Mouse (Mus musculus) inflammation-experienced regulatory T-cells, adult 6 months (primary cell): ENCODE results near the gene Ccdc34. TPM values are rescaled to one million over a fixed set of nuclear protein-coding genes. Genes with fewer than 3 reads are reported as not detected.

Source experiments
- ATAC-seq: one replicate; pipeline ENCODE4 v1.8.0; 2017
- polyA plus RNA-seq, 3 experiments: library from polyadenylated mRNA; unstranded; fragments of 100-300 nt; shearing (Covaris generic); gene quantifications; one replicate each; pipeline ENCODE4 v1.2.1; 2017

Gene Ccdc34
- polyA plus RNA-seq, result 10 to 100 TPM in 1 of 3 experiments, 1 to 10 TPM in 2; 6.5 to 17.0 (median 8.0) TPM

DNA sequence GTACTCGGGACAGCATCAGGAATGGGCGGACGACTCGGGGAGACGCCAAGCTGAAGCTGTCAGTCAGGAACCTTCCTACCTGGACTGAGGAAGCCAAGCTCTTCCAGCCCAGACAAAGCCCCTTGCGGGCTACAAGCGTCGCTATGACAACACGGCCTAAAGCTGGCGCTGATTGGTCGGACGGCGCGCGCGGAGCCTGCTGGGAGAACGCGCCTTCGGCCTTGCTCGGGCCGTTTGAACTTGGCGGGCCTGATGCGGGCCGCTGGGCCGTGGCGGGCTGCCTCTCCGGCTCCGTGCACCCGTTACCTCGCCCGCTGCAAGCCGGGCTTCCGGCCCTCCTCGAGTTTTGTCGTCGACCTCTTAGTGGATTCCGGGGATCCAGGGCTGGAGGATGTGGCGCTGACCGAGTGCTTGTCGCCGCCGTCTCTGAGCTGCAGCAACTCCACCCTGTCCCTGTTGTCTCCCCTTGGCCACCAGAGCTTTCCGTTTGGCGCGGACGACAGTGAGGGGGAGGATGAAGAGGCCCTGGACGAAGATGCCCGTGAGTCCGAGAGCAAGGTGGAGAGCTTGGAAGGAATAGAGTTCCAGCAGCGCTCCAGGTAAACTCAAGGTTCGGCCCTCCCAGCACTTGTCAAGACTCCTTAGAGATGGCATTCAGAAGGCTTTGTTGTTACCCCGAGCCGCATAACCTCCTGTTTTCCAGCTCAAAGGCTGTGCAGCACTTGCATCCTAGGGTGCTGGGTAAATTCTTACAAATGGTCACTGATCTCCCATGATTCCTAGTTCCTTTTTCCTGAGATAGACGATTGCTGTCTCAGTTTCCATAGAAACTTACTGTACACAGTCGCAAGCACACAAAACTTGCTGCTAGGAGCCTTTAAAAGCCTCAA is at the start of gene Ccdc34:
Gene Ccdc34 (plus strand): TSS at position 202 of the 890 bp plus-strand sequence.
- ATAC-seq, result peak; percentile 97

DNA sequence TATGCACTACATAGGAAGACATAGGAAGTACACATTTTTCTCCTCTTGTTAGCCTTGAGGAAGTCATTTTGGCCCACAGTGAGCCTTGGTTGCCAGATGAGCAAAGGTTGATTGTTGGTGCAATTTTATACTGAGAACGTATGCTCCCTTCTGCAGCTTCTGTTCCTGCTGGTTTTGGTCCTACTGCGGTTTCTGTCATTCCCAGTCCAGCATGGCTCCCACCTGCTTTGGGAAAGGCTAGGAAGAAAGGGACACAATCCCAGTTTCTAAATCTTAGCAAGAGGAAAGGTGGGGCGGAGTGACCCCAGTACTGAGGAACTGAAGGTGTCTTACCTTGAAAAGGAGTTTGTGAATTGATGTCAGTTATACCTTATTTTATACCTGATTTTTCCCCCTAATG is 48.2 kb upstream of the Ccdc34 start:
- no peak for ATAC-seq

DNA sequence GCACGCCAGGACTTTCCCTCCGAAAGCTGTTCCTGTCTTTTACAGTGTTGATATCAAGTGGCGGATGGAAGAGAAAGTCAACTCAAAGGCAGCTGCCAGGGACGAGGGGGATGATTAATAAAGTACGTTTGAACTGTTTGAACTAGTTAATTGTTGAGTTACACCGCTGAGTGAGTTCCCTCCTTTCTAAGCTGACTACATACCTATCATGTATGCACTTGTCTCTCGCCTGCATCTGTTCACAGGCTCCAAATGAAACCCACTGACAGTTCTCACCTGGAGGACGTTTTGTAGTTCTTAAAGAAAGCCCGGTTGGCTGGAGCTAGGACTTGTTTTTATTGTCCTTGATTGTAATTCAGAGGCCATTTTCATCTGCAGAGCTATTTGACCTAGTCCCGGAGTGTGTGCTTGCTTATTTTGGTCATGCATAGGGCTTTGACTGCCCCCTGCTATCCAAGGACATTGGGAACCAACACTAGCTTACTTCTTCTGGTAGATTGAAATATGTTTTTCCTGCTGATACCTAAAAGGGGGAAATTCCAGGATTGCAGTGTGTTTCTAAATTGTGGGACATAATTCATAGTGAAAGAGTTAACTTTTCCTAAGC is 47.6 kb upstream of the Ccdc34 start:
- no peak for ATAC-seq

DNA sequence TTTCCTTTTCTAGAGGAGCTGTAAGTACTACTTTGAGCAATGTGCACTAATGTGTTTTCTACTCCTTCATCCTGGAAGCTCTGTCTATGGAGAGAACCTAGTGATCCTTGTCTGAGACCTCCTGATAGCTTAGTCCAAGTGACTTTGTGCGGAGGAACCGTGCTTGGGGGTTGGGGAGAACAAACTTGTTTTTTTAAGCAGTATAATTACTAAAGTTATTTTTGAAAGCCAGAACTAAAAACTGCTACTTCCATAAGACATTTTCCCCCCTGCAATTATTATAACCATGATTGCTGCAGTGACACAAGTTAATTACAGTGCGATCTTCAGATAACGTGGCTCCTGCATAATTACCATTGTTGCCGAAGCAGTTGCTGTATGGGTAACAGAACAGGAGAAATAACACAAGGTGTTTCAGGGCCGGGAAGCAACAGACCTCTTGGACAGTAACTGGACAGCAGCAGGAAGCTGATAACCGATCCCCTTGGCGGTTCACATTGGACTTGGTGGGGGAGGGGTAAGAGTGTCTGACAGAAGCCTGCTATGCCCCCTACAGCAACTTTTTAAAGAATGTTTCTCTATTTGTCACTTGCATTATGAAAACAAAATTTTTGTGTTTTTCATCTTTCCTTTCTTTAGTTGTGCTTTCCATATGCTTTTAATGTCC is 46.7 kb upstream of the Ccdc34 start:
- ATAC-seq, result no peak

DNA sequence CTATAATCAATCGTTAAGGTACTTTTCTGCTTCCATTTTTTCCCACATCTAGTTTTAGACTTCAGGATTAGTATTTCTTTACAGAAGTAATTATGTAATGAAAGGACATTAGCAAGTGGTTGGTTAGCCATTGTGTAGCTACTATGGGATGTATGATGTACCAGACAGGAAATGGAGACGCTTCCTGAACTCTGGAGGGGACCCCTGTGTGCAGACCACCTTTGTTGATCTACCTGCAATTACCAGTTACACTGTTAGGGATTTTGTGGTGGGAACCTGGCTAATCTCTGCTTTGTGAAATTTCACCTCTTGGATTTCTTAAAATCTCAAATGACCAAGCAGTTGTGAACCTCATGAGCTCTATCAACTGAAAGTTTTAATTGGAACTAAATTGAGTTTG is 45.3 kb upstream of the Ccdc34 start:
- ATAC-seq, result no peak

DNA sequence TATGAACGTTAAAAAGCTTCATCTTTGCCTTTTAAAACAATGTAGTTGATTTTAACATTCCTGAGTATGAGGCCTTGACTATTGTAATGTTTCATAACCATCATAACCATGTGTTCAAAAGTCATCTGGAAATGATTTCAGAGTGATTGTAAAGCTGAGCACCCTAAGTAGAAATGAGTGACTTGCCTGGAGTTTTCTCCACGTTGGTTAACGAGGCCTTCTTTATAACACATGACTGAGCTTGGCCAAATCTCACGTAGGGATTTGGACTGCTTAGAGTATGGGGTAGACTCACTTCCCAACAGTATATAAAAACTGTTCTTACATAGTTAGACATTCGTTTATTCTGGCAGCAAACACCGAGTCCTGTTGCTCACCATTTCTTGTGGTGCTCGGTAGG is 44.7 kb upstream of the Ccdc34 start:
- ATAC-seq, result no peak

DNA sequence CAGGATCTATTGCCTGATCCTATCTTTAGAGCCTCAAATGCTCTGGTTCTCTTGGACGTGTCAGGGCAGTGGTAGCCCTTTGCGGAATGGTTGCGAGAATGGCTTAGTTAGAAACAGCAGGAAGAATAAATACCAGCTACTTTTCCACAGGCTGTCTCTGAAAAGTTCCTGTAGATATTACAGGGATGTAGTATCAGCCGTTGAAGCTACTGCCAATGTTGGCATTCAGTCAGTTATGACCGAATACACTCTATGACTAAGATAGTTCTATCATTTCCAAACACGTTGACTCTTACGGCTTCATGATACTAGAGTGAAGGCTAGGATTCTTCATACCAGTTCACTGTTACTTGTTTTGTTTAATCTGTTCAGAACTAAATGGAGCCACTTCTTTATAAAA is 42.8 kb upstream of the Ccdc34 start:
- ATAC-seq, result no peak

DNA sequence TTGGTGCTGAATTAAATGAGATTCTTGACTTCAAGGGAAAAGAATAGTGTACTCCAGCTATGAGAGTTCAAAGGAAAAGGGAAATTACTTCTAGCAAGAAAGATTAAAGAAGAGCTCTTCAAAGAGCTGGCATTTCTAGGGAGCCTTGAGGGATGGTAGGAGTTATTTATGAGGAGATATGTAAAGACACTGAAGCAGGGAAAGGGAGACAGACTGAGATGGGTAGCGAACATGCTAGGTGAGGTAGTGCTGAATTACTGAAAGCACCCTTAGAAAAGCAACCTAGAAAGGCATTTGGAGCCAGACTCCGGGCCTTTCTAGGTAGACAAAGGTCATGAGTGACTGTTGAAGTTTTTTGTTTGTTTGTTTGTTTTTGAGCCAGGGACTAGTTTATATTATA is 41.4 kb upstream of the Ccdc34 start:
- ATAC-seq, result no peak

DNA sequence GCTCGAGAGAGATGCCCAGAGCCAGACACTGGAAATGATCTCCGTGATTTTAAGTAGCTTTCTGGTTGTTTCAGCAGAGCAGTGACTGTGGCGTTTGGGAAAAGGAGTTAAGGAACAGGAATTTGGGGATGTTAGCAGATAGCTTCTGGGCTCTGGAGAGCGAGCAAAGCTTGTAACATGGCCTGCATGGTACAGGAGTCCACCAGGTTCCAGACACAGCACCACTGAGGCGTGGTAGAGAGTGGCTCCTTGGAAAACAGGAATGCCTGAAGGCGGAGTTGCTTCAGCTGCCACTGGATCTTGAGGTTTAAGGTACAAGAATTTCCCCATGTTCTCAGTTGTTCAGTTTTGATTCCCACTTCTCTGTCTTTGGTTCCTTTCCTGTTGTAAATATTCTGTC is 40.3 kb upstream of the Ccdc34 start:
- ATAC-seq, result no peak

DNA sequence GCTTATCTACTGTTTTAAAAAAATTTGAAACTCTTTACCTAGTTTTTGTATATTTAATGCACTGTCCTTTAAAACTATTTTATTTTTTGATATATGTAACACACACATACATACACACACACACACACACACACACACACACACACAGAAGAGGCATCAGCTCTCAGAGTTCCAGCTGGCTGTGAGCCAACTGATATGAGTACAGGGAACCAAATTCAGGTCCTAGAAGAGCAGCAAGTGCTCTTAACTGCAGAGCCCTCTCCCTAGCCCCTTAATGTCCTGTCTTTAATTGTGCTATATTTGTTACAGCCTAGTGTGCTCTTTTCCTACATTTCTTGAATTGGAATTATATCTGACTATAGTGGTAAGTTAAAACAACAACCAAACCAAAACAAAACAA is 38.4 kb upstream of the Ccdc34 start:
- no peak for ATAC-seq

DNA sequence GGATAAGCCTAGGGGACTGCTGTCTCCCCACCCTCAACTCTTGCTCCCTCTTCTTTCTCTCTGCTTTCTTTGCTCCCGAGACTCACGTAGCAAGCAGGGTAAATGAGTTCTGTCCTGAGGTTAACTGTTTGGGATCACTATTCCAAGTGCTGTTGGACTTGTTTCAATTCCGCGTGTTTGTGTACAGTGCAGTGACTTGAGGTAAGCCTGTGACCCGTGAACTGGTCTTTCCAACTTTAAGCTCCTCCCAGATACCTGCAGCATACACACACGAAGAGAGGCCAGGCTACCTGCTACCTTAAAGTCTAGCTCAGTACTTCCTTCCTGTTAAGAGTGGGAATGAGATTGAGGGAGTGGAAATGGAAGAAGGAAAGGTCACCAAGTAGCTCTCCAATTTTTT is 34.2 kb upstream of the Ccdc34 start:
- ATAC-seq, result no peak

DNA sequence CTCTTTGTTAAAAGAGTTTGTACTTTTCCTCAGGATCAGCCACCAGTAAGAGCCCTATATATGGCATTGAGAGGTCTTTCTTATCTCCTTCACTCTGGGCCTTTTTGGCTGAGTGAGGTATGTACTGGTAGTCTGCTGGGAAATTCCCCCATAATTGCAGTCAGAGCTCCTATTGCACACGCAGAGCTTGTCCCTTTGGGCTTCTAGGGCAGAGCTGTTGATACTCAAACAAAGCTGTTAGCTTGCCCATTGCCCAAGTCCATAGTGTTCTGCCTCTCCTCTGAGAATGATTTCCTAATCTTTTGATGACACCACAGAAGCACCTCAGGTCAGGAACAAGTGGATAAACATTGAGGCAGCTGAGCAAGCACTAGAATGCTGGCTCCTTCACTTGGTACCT is 32.7 kb upstream of the Ccdc34 start:
- no peak for ATAC-seq

DNA sequence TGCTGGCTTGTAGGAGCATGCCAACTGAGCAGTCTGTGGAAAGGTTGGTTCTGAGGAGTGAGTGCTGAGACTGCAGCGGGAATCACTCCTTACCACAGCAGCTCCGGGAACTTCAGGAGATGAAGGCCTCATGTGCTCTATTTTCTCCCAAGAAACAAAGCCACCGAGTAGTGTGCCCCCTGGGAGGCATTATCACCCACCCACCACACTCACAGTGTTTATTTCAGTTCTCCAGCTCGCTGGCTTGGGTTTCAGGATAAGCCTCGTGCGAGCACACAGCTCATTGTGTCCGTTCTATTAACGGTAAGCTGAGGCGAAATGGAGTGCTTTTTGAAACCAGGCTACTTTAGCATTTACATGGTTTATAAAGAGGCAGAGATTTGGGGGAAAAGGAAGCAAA is 32.1 kb upstream of the Ccdc34 start:
- ATAC-seq, result no peak

DNA sequence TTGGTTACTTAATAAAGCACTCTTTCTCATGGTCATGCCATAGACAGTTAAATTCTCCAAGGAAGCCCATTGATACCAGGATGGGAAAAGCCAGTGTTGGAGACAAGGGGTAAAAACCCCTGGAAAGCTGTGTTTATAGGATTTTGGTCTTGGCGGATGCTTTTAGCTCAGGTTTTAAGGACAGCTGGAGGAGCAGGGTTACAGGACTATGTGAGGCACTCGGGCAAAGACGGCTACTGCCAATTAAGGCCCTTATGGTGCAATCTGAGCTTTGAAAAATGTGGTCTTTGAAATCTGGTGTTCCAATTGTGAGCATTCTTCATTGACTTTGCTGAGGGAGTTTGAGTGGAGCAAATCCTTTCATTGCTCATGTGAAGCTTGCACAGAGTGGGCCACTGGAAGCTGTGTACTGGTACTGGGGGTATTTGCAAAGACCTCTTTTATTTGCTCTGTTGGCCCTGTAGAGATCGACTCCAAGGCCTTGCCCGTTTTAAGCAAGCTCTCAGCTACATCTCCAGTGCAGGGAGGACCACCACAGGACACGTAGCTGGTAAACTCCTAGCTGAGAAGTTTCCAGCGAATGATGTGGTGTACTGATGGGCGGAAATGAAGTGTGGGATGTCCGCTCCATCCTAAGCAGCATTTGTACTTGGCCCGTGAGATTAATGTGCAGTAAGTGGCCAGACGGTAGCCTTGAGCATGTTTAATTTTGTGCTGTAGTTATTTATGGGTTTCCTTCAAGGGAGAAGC is 31.4 kb upstream of the Ccdc34 start:
- ATAC-seq, result no peak

DNA sequence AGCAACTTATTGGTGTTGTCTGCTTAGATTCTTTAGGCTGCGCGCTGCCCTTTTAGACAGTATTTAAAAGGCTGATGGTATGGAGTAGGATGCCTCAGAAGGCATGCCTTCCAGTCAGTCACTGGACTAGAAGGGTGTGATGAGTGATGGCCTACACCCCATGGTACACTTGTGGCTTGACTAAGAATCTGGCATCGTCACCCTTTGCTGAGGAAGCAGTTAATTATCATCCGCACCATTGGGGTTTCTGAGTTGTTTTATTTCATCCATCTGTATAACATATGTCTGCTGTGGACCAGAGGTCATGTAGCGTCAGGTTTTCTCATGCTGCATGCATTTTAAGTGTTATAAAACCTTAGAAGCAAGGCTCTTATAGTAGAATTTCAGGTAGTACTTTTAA is 29.7 kb upstream of the Ccdc34 start:
- ATAC-seq, result no peak

DNA sequence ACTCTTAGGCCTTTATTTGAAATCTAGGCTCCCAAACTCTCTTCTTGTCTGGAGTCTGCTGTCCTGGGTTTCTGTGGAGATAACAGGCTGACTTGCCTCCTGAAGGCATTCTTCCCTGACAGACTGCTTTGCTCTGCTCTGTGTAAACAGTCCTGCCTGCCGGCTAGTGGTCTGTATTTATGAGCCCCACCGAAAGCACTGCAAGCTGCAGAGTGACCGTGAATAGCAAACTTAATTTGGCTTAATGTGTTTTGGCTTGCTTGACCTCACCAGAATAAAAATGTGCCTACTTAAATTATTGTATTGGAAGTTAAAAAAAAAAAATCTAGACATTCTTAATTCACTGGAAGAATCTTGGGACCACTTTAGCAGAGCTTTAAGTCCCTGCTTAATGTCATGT is 28.4 kb upstream of the Ccdc34 start:
- no peak for ATAC-seq

DNA sequence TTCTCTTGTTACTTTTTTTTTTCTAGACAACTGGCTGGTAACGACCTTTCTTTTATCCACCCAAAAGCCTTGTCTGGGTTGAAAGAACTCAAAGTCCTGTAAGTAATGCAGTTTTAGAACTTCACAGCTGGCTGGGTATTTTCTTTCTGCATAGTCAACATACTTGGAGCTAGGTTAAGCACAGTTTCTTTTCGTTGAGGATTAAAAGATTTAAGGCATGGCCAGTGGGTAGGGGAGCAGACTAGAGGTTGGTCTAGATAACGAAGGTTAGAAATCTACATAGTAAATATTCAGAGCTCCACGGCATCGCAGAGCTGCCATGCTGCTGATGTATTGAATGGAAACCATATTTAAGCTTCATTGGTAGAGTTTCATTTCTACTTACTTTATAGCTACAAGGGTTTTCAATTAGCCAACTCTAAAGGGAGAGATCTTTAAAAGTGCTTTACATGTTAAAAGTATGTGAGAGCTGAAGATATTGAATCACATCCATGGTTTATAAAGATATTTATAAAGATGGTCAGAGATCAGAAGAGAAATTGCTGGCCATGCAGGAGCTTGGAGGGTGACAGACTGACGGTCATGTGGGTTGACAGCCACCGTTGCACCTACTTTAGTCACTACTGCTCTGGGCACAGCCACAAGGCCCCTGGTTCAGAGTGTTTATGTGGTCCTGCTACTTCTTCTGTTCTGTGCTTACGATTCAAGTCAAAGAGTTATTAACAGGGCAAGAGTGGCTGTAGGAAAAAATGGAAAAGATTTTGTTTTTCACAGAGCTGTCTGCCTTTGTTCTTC is 27.7 kb upstream of the Ccdc34 start:
- no peak for ATAC-seq

DNA sequence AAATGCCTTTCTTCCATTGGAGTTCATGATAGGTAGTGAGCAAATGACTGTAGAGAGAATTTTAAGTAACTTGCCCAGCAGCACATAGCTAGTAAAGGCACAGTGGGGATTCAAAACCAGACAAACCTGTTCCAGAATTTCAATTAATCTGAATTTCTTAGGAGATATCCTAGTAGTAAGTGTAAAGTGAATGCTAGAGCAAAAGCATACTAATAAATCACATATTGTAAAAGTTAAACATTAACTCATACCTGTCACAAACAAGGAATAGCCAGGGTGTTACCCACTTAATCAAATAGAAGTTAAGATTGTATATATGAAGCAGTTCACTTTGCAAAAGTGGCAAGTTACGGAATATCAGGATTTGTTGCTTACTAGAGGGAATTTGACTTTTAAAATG is 25.9 kb upstream of the Ccdc34 start:
- no peak for ATAC-seq

DNA sequence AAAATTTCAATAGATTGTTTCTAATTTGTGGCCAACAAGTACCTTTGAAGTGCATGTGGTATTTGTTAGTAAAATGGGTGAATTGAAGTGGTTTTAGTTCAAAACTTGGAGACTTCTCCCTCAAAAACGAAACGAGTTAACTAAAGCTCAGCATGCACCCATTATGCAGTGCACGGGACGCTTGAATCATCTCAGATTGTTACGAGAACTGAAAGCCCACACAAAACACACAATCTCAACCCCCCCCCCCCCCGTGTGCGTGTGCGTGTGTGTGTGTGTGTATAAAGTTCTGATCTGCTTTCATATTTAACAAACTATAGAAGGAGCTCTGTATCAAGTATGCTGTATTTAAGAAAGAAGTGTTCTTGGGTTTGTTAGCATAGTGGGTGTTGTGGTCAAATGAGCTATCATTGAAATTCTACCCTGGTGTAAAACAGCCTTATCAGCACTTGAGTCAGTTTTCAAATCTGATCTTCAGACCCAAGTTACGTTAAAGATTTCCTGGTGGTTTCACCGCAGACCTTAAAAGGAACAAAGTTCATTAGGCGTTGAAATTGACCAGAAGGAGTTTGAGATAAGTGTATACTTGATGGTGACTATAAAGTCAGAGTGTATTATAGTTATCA is 25.1 kb upstream of the Ccdc34 start:
- ATAC-seq, result no peak

DNA sequence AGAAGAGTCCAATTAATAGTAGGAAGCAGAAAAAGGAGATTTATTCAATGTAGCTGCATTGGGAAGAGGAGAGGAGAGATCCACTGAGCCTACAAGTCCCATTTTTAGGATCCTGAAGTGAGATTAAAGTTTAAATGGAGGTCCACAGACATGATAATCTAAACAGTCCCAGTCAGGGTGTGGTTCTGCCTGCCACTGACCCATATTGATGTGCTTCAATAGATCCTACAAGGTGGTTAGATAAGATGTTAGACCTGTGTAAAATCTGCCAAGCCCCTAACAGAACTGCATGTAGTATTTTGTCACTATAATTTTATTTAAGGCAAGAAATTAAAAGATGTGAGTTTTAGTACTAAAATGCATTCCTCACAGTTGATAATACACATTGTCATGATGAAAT is 24.2 kb upstream of the Ccdc34 start:
- ATAC-seq, result no peak

DNA sequence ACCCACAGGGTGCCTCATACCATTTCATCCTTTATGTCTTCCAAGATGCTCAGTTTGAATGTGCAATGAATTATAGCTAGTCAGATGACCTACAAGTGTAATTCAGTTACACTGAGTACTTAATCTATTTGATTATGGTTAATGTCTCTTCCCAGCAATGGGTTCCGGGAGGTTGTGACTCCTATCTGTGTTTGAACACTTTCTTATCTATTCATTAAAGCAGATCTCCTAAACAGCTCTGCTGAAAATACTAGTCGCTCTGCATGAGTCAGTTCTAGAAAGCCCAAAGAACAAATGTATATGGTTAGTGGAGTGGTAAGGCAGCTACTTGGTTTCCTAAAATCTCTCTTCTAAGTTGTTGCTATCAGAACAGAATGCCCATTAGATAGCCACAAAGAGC is 22.6 kb upstream of the Ccdc34 start:
- ATAC-seq, result no peak

DNA sequence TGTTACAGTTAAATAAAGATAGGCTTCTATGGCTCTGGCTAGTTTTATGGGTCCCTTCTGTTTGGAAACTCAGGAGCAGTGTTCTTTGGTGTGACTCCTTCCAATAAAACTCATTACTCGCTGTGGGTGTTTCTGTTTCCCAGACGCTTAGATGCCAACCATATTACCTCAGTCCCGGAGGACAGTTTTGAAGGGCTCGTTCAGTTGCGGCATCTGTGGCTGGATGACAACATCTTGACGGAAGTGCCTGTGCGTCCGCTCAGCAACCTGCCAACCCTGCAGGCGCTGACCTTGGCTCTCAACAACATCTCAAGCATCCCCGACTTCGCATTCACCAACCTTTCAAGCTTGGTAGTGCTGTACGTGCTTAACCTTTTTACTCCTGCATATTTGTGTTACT is 21.2 kb upstream of the Ccdc34 start:
- no peak for ATAC-seq
